Mouse (Mus musculus): ENCODE measurements around the gene Zc3hav1l. TPM values are rescaled to one million over a fixed set of nuclear protein-coding genes. Genes with fewer than 3 reads are reported as not detected.

Zc3hav1l gene
- polyA plus RNA-seq, 1 experiment, result 0.28 TPM

- Histone ChIP-seq H3K4me1 (ENCODE audit: control insufficient read depth, insufficient read depth, insufficient read length, low read length) (peaks cover 2% of the 10 kb centered on the region; the same call in 1 of the 2 replicates), H3K4me3 (ENCODE audit: insufficient read depth, low read depth, low read length) (peak overlapping the region; percentile 67), H3K27ac (replicated peaks; ENCODE audit: low read depth, low read length) (no peak overlapping the region)
Measured at GRCm38 (mm10) chr6:38252766-38253735, 46.0 kb downstream of the Zc3hav1l start.

- Histone ChIP-seq H3K4me1 (ENCODE audit: control insufficient read depth, insufficient read depth, insufficient read length, low read length) (peaks cover 2% of the 10 kb centered on the region; the same call in 1 of the 2 replicates), H3K4me3 (ENCODE audit: insufficient read depth, low read depth, low read length) (no peak overlapping the region), H3K27ac (replicated peaks; ENCODE audit: low read depth, low read length) (no peak overlapping the region)
Measured at GRCm38 (mm10) chr6:38252139-38252538, 46.9 kb downstream of the Zc3hav1l start.

- H3K4me3 ChIP-seq (ENCODE audit: insufficient read depth, low read depth, low read length), result no peak overlapping the region
- peaks cover 2% of the 10 kb centered on the region; the same call in 1 of the 2 replicates for H3K4me1 ChIP-seq (ENCODE audit: control insufficient read depth, insufficient read depth, insufficient read length, low read length)
- no peak overlapping the region for H3K27ac ChIP-seq (replicated peaks; ENCODE audit: low read depth, low read length)
Measured at GRCm38 (mm10) chr6:38251464-38251863, 47.6 kb downstream of the Zc3hav1l start.

DNA sequence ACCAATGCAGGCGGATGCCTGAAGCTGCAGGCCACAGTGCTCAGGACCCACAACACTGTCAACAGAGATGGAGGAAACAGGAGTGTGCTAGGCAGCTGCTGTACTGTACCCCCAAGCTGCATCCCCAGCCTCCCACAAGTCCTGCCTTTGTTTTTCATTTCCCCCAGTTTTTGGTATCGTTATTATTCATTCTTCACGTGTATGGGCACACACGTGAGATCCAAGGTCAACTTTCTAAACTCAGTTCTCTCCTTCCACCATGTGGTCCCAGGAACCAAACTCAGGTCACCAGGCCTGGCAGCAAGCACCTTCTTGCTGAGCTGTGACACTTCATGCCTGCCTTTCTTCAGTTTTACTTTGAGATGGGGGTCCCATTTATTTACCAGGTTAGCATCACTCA lies 51.7 kb downstream of the Zc3hav1l start:
- Histone ChIP-seq H3K27ac (replicated peaks; ENCODE audit: low read depth, low read length) (no peak overlapping the region), H3K4me3 (ENCODE audit: insufficient read depth, low read depth, low read length) (no peak overlapping the region), H3K4me1 (ENCODE audit: control insufficient read depth, insufficient read depth, insufficient read length, low read length) (no peaks in the 10 kb centered on the region)

DNA sequence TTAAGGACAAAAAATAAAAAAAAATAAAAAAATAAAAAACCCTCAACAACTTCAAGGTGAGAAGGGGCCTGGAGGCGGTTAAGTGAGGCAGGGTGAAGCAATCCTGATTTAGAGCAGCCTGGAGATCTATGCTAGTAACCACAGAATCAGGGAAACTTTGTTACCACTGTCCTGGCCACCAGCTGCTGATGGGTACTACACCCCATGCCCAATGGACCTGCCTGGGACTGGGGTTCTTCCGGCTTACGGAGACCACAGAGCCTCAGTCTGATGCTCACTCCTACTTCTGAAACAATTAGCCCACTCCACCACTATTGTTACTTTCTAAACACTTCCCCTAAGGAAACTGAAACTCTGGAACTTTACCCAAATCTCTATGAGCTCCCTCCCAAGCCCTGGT lies 54.3 kb downstream of the Zc3hav1l start:
- H3K4me3 ChIP-seq (ENCODE audit: insufficient read depth, low read depth, low read length), result no peak overlapping the region
- no peak overlapping the region for H3K27ac ChIP-seq (replicated peaks; ENCODE audit: low read depth, low read length)
- H3K4me1 ChIP-seq (ENCODE audit: control insufficient read depth, insufficient read depth, insufficient read length, low read length), result no peaks in the 10 kb centered on the region

DNA sequence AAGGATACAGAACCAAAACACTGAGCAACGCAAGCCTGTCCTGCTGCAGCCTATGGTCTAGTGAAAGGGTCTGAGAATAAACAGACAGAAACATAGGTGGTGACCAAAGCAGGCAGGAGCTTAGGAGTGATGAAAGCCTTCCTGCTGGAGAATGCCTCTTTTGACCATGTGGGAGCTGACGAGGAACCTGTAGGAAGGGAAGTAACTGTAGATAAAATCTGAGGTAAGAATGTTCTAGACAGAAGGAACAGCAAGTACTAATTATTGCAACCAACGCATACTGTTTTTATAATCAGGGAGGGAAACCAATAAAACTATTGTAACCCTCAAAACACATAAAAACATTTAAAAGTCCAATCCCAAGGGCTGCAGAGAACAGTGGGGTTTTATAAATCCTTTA lies 54.9 kb downstream of the Zc3hav1l start:
- no peak overlapping the region for H3K4me3 ChIP-seq (ENCODE audit: insufficient read depth, low read depth, low read length)
- H3K4me1 ChIP-seq (ENCODE audit: control insufficient read depth, insufficient read depth, insufficient read length, low read length), result no peaks in the 10 kb centered on the region
- no peak overlapping the region for H3K27ac ChIP-seq (replicated peaks; ENCODE audit: low read depth, low read length)

DNA sequence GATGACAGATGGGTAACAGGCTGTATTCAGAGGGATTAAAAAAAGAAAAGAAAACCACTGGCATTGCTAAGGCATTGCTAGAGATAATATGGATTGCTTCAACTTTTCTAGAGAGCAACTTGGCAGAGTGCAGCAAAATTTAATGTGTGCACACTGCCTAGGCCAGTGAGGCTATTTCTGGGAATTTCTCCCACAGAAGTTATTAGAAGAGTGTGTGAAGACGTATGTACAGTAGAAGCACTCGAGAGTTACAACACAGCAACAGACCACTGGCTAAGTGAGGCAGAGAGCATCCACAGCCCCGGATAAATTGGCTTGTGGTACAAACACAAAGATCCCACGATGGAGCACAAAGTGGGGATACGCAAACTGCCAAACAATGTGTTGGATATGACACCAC lies 56.2 kb downstream of the Zc3hav1l start:
- Histone ChIP-seq H3K27ac (replicated peaks; ENCODE audit: low read depth, low read length) (no peak overlapping the region), H3K4me1 (ENCODE audit: control insufficient read depth, insufficient read depth, insufficient read length, low read length) (no peaks in the 10 kb centered on the region), H3K4me3 (ENCODE audit: insufficient read depth, low read depth, low read length) (no peak overlapping the region)

DNA sequence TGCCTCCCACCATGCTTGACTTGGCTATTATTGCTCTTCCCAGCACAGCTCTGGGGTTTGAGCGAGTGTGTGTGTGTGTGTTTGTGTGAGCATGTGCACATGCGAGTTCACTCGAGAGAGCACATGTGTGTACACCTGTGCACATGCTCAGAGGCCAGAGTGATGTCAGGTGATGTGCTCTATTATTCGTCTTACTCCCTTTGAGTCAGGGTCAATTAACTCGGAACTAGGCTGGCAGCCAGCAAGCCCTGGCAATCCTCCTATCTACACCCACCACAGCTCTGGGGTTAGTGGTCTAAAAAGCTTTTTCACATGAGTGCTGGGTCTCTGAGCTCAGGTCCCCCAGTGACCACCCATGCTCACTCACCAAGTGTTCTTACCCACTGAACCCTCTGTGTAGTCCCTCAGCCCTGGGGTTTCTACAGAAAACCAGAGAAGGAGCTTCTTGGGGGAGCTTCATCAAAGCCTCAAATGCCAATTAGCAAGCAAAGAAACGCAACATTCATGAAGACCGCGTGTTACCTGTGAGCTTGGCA lies 56.7 kb downstream of the Zc3hav1l start:
- no peak overlapping the region for H3K27ac ChIP-seq (replicated peaks; ENCODE audit: low read depth, low read length)

GRCm38 (mm10) chr6:38241508-38241907 lies 57.6 kb downstream of the Zc3hav1l start:
- no peaks in the 10 kb centered on the region for H3K4me1 ChIP-seq (ENCODE audit: control insufficient read depth, insufficient read depth, insufficient read length, low read length)
- H3K27ac ChIP-seq (replicated peaks; ENCODE audit: low read depth, low read length), result no peak overlapping the region
- no peak overlapping the region for H3K4me3 ChIP-seq (ENCODE audit: insufficient read depth, low read depth, low read length)

More for the DNA sequence above, 56.7 kb downstream of the Zc3hav1l start:
- no peak overlapping the region for H3K4me3 ChIP-seq (ENCODE audit: insufficient read depth, low read depth, low read length)
- H3K4me1 ChIP-seq (ENCODE audit: control insufficient read depth, insufficient read depth, insufficient read length, low read length), result no peaks in the 10 kb centered on the region

DNA sequence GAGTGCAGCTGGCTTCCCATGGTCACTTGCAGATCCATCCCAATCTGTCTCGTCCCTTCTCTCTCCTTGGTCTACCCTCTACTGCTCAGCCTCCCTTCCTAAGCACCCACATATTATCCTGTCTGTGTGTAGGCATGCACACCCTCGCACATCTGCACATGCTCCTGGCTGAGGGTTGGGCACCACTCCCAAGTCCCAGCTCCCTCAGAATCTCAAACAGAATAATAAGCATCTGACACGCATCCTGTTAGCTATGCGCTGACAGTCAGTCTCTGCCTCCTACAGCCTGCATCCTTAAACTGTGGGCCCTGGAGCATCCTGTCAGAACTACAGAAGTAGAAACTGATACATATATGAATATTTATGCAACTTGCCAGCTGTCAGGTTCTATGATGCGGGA lies 58.4 kb downstream of the Zc3hav1l start:
- Histone ChIP-seq H3K27ac (replicated peaks; ENCODE audit: low read depth, low read length) (no peak overlapping the region), H3K4me1 (ENCODE audit: control insufficient read depth, insufficient read depth, insufficient read length, low read length) (peaks cover 2% of the 10 kb centered on the region), H3K4me3 (ENCODE audit: insufficient read depth, low read depth, low read length) (no peak overlapping the region)

DNA sequence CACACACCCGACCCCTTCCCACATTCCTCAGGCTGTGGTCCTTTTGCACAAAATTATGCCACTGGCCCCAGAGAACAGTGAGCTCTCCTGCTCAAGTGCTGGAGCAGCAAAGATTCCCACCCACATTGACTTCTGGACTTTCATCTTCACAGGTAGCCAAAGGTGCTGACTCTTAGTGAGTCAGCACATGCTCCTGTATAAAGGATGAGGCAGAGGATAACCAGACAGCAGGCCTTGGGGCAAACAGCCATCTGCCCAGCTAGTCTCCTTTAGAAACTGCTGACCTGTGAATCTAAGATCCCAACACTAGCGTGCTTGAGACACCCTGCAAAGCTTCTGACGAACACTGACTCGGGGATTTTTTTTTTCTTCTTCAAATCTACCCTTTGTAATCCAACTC lies 60.7 kb downstream of the Zc3hav1l start:
- Histone ChIP-seq H3K4me1 (ENCODE audit: control insufficient read depth, insufficient read depth, insufficient read length, low read length) (peaks cover 2% of the 10 kb centered on the region), H3K27ac (replicated peaks; ENCODE audit: low read depth, low read length) (no peak overlapping the region), H3K4me3 (ENCODE audit: insufficient read depth, low read depth, low read length) (no peak overlapping the region)

Other genes starting within 250 kb of the Zc3hav1l start
- gene Tmem213, start 190.0 kb downstream of the Zc3hav1l start, polyA plus RNA-seq (2012; ENCODE audit: insufficient read depth, insufficient read length, missing spikeins), result not detected in 2 replicates
- not detected in 2 replicates for gene Atp6v0a4, start 174.7 kb downstream of the Zc3hav1l start, polyA plus RNA-seq (2012; ENCODE audit: insufficient read depth, insufficient read length, missing spikeins)
- gene D630045J12Rik, start 45.2 kb downstream of the Zc3hav1l start, polyA plus RNA-seq (2012; ENCODE audit: insufficient read depth, insufficient read length, missing spikeins), result 0.13 and 0.24 TPM in 2 replicates
- gene Zc3hav1, start 55.3 kb upstream of the Zc3hav1l start, polyA plus RNA-seq (2012; ENCODE audit: insufficient read depth, insufficient read length, missing spikeins), result 10.5 and 10.6 TPM in 2 replicates
- 1.7 and 2.9 TPM in 2 replicates for gene Ttc26, start 82.2 kb upstream of the Zc3hav1l start, polyA plus RNA-seq (2012; ENCODE audit: insufficient read depth, insufficient read length, missing spikeins)
- 3.9 and 6.8 TPM in 2 replicates for gene Ubn2, start 134.7 kb upstream of the Zc3hav1l start, polyA plus RNA-seq (2012; ENCODE audit: insufficient read depth, insufficient read length, missing spikeins)
- gene Fmc1, start 234.2 kb upstream of the Zc3hav1l start, polyA plus RNA-seq (2012; ENCODE audit: insufficient read depth, insufficient read length, missing spikeins), result 500 and 513 TPM in 2 replicates

Measured in brown adipose tissue, adult 24 weeks (tissue).